Comparison of ENCODE assay signal across 22 mouse cellular contexts in the genomic region with DNA sequence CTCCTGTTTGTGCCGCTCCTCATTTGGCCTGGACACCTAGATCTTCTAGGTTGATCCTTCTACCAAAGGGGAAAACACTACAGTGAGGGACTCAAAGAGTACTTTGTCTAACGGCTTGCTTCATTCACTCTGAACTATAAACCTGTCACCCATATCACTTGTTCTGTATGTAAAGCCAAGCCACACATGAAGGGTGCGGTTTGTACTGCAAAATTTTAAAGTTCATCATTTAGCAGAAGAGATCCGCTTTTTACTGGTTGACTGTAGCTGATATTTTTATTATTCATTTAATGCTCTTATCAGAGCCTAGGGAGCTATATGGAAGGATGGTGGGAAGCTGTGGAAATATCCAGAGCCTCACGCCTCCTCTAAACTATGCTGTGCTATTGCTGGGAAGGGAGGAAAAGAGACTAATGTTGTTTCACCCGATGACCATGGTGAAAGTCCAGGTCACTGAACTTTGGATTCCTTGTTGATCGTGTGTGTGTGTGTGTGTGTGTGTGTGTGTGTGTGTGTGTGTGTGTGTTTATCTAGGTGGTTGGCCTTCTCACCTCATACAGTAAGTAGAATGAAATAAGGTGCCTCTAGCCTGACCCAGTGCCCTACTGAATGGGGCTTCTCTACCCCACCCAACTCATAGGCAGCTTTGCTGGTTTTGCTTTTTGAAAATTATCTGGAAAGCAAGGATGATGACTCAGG. TPM values are rescaled to one million over a fixed set of nuclear protein-coding genes. Genes with fewer than 3 reads are reported as not detected.
DNase-seq lines count a peak whose midpoint lies in the region; ATAC-seq and TF ChIP-seq lines count a peak whose summit lies in the region.
"Had no signal": no experiment of that assay in that cellular context is flagged by ENCODE, and none has a peak within 500 bp of the region (broad histone marks: within the 10 kb centered on the region; RNA-seq: fewer than 3 reads in every experiment).

No protein-coding gene starts in this region.

- no peak overlapping the region for H3K4me3 ChIP-seq in kidney, embryonic 14.5 days (ENCODE audit: low read length)
- no peak overlapping the region for H3K4me3 ChIP-seq in intestine, embryonic 15.5 days (replicated peaks)
- H3K4me3 ChIP-seq in kidney, postnatal 0 days (replicated peaks; ENCODE audit: low read depth, low read length), result no peak overlapping the region
- no peak overlapping the region for H3K4me3 ChIP-seq in liver, embryonic 16.5 days (ENCODE audit: low read depth, low read length)
- H3K4me3 ChIP-seq: forebrain, embryonic 10.5 days; hindbrain, embryonic 15.5 days; limb, embryonic 10.5 days; midbrain, embryonic 12.5 days had no signal

- DNase-seq in kidney, adult 8-10 months, result peak; percentile 37 to 42
- peak; percentile 63 for DNase-seq in kidney, postnatal 0 days (ENCODE audit: low spot score)
- no peak for DNase-seq in yolk sac, embryonic 10.5 days (ENCODE audit: low spot score)
- no peak for DNase-seq in neural tube, embryonic 10.5 days (ENCODE audit: extremely low spot score, low spot score)
- DNase-seq: cerebellum, adult 11-12 months; cerebellum, postnatal 14 days; gastrocnemius, postnatal 10 days; heart, adult 11 months; lung, adult 18-20 months; lung, postnatal 14 days; thymus, adult 2 months; thymus, postnatal 4 days had no signal

- no peak overlapping the region for H3K27ac ChIP-seq in kidney, embryonic 14.5 days (ENCODE audit: low read depth, low read length)
- H3K27ac ChIP-seq in intestine, embryonic 15.5 days, result no peak overlapping the region
- H3K27ac ChIP-seq in kidney, postnatal 0 days, result no peak overlapping the region
- H3K27ac ChIP-seq in liver, embryonic 16.5 days (ENCODE audit: low read length), result peak overlapping the region; percentile 69
- H3K27ac ChIP-seq: forebrain, embryonic 10.5 days; hindbrain, embryonic 15.5 days; limb, embryonic 10.5 days; midbrain, embryonic 12.5 days; stomach, postnatal 0 days had no signal

- WGBS in kidney, embryonic 14.5 days, result 69% methylated on average over 7 of the region's 7 CpGs
- 61% methylated on average over 7 of the region's 7 CpGs for WGBS in intestine, embryonic 15.5 days
- 56% methylated on average over 7 of the region's 7 CpGs for WGBS in kidney, postnatal 0 days
- WGBS in liver, embryonic 16.5 days (ENCODE audit: insufficient replicate concordance), result 73% methylated on average over 7 of the region's 7 CpGs

- H3K4me2 ChIP-seq in kidney, embryonic 14.5 days (replicated peaks; ENCODE audit: low read depth, low read length), result no peak overlapping the region
- H3K4me2 ChIP-seq in intestine, embryonic 15.5 days (replicated peaks), result no peak overlapping the region
- H3K4me2 ChIP-seq in kidney, postnatal 0 days (ENCODE audit: low read length), result no peak overlapping the region
- no peak overlapping the region for H3K4me2 ChIP-seq in liver, embryonic 16.5 days (ENCODE audit: low read depth, low read length)
- H3K4me2 ChIP-seq: heart, embryonic 11.5 days; hindbrain, embryonic 15.5 days; midbrain, embryonic 12.5 days had no signal

- no peaks in the 10 kb centered on the region for H3K9me3 ChIP-seq in kidney, embryonic 14.5 days (ENCODE audit: control insufficient read depth, low read length)
- H3K9me3 ChIP-seq in intestine, embryonic 15.5 days, result no peaks in the 10 kb centered on the region
- H3K9me3 ChIP-seq in kidney, postnatal 0 days (replicated peaks; ENCODE audit: low read length), result no peaks in the 10 kb centered on the region
- no peaks in the 10 kb centered on the region for H3K9me3 ChIP-seq in liver, embryonic 16.5 days (replicated peaks; ENCODE audit: control insufficient read depth, low read length)
- H3K9me3 ChIP-seq: forebrain, embryonic 10.5 days; hindbrain, embryonic 15.5 days; limb, embryonic 10.5 days; midbrain, embryonic 12.5 days had no signal

- H3K36me3 ChIP-seq in kidney, embryonic 14.5 days (ENCODE audit: control insufficient read depth, insufficient read depth, low read length), result peaks cover 6% of the 10 kb centered on the region; the same call in 1 of the 2 replicates
- H3K36me3 ChIP-seq in intestine, embryonic 15.5 days, result peaks cover 5% of the 10 kb centered on the region; the same call in 1 of the 2 replicates
- 0 out of 2 replicates have a peak, but pooled peaks cover 6% of the 10 kb centered on the region for H3K36me3 ChIP-seq in kidney, postnatal 0 days (ENCODE audit: insufficient read depth, low read length)
- H3K36me3 ChIP-seq in liver, embryonic 16.5 days (ENCODE audit: control insufficient read depth, insufficient read depth), result peaks cover 9% of the 10 kb centered on the region

- no peak for ATAC-seq in kidney, embryonic 14.5 days (ENCODE audit: low FRiP score, low TSS enrichment)
- ATAC-seq in intestine, embryonic 15.5 days, result peak; percentile 45
- no peak for ATAC-seq in kidney, postnatal 0 days (replicated peaks; ENCODE audit: low FRiP score, low read depth)
- peak; percentile 80 for ATAC-seq in liver, embryonic 16.5 days (ENCODE audit: low read depth)
- ATAC-seq: forebrain, embryonic 16.5 days had no signal

- H3K9ac ChIP-seq in kidney, embryonic 14.5 days (ENCODE audit: low read depth, low read length), result no peak overlapping the region
- no peak overlapping the region for H3K9ac ChIP-seq in intestine, embryonic 15.5 days
- H3K9ac ChIP-seq in kidney, postnatal 0 days (ENCODE audit: low read depth, low read length), result no peak overlapping the region
- no peak overlapping the region for H3K9ac ChIP-seq in liver, embryonic 16.5 days (ENCODE audit: low read depth, low read length)
- H3K9ac ChIP-seq: hindbrain, embryonic 15.5 days; midbrain, embryonic 12.5 days had no signal

- H3K4me1 ChIP-seq in kidney, embryonic 14.5 days (ENCODE audit: control insufficient read depth, insufficient read depth, low read length), result no peaks in the 10 kb centered on the region
- no peaks in the 10 kb centered on the region for H3K4me1 ChIP-seq in intestine, embryonic 15.5 days (replicated peaks)
- 0 out of 2 replicates have a peak, but pooled peaks cover 4% of the 10 kb centered on the region for H3K4me1 ChIP-seq in kidney, postnatal 0 days (replicated peaks; ENCODE audit: insufficient read depth, low read length)
- peaks cover 3% of the 10 kb centered on the region; the same call in 1 of the 2 replicates for H3K4me1 ChIP-seq in liver, embryonic 16.5 days (ENCODE audit: control insufficient read depth, low read depth, low read length)

- no peak for TF ChIP-seq CTCF in kidney, postnatal 0 days (IDR thresholded peaks at IDR 0.05; ENCODE audit: low read depth)

- no peaks in the 10 kb centered on the region for H3K27me3 ChIP-seq in kidney, embryonic 14.5 days (ENCODE audit: control insufficient read depth, insufficient read depth, low read length)
- H3K27me3 ChIP-seq in intestine, embryonic 15.5 days (replicated peaks), result no peaks in the 10 kb centered on the region
- no peaks in the 10 kb centered on the region for H3K27me3 ChIP-seq in kidney, postnatal 0 days (ENCODE audit: insufficient read depth, low read length)
- H3K27me3 ChIP-seq in liver, embryonic 16.5 days (ENCODE audit: control insufficient read depth, insufficient read depth, low read depth, low read length), result no peaks in the 10 kb centered on the region
- H3K27me3 ChIP-seq: hindbrain, embryonic 15.5 days; midbrain, embryonic 12.5 days had no signal

RNA-seq across cellular contexts. Expression of a gene that starts 52.1 kb away (rescaled TPM):
- polyA plus RNA-seq in kidney, embryonic 14.5 days (2014; fragmentation: Nextera tagmentation; extraction: Ambion mirVana), result 19.8 and 21.4 TPM in 2 replicates
- 15.7 and 16.9 TPM in 2 replicates for polyA plus RNA-seq in intestine, embryonic 15.5 days (2015; fragmentation: Nextera tagmentation; extraction: Ambion mirVana)
- 45.6 and 47.2 TPM in 2 replicates for polyA plus RNA-seq in kidney, postnatal 0 days (2015; fragmentation: Nextera tagmentation; extraction: Ambion mirVana)
- 1.5 and 1.8 TPM in 2 replicates for polyA plus RNA-seq in liver, embryonic 16.5 days (2015; fragmentation: Nextera tagmentation; extraction: Ambion mirVana)

RNA-seq across cellular contexts. Expression of a gene that starts 52.7 kb away (rescaled TPM):
- 9.3 and 11.6 TPM in 2 replicates for polyA plus RNA-seq in kidney, embryonic 14.5 days (2014; fragmentation: Nextera tagmentation; extraction: Ambion mirVana)
- polyA plus RNA-seq in intestine, embryonic 15.5 days (2015; fragmentation: Nextera tagmentation; extraction: Ambion mirVana), result 9.8 and 10.8 TPM in 2 replicates
- 6.9 and 7.3 TPM in 2 replicates for polyA plus RNA-seq in kidney, postnatal 0 days (2015; fragmentation: Nextera tagmentation; extraction: Ambion mirVana)
- 5.3 and 5.4 TPM in 2 replicates for polyA plus RNA-seq in liver, embryonic 16.5 days (2015; fragmentation: Nextera tagmentation; extraction: Ambion mirVana)

Comparison
In these comparisons a context has a peak if more than half of its experiments do, and no peak if none do; other contexts are left out.
1. DNase-seq: peak in kidney, adult 8-10 months (2 of 2) and kidney, postnatal 0 days (single experiment); none in yolk sac, embryonic 10.5 days (single experiment) and neural tube, embryonic 10.5 days (single experiment).
2. ATAC-seq: peak in intestine, embryonic 15.5 days (single experiment) and liver, embryonic 16.5 days (single experiment); none in kidney, embryonic 14.5 days (single experiment) and kidney, postnatal 0 days (single experiment).